Mouse (Mus musculus) G1E (cell line): ENCODE results near the gene Itfg2.
A peak's percentile ranks its signal among the peaks of the same experiment; 100 is the strongest.

Source experiments
- CTCF ChIP-seq: IDR thresholded peaks from 2 replicates; pipeline ENCODE4 v1.5.1; 2012; ENCODE audit warnings: low read depth, low read length, inconsistent platforms, mixed read lengths
- GATA1 ChIP-seq: IDR thresholded peaks from 2 replicates; pipeline ENCODE4 v1.6.1; 2012; ENCODE audit warnings: borderline replicate concordance, low read length, inconsistent platforms, mixed read lengths
- GATA2 ChIP-seq: IDR thresholded peaks from 2 replicates; pipeline ENCODE4 v1.6.1; 2012; ENCODE audit warnings: low read depth, low read length, inconsistent platforms, borderline replicate concordance
- POLR2AphosphoS5 ChIP-seq: IDR thresholded peaks from 2 replicates; pipeline ENCODE4 v1.6.1; 2012; ENCODE audit warnings: low read depth, low read length, inconsistent platforms; ENCODE audit not compliant: insufficient replicate concordance
- TAL1 ChIP-seq: conservative IDR thresholded peaks from 2 replicates; pipeline ENCODE4 v1.6.1; 2012; ENCODE audit warnings: low read depth, low read length, inconsistent platforms, mixed read lengths

GRCm38 (mm10) chr6:128411115-128411514 lies 13.6 kb downstream of the Itfg2 start:
- TF ChIP-seq CTCF, result peak; percentile 73
- no peak for TF ChIP-seq GATA2
- no peak for TF ChIP-seq GATA1
- TF ChIP-seq POLR2AphosphoS5, result no peak
- no peak for TF ChIP-seq TAL1
